Mouse (Mus musculus) ES-E14 (cell line): ENCODE measurements at regions not wholly inside any gene's neighbourhood (a gene's known extent, or its start where the extent isn't known, plus 50 kb on each side); places are given as distances from the start of the nearest gene placed in this dataset.

Source experiments
- CHD2 ChIP-seq: IDR thresholded peaks from 2 replicates; pipeline ENCODE4 v1.6.1; 2014; ENCODE audit warnings: mild to moderate bottlenecking, low read depth, low read length, inconsistent platforms
- HCFC1 ChIP-seq: IDR thresholded peaks from 2 replicates; pipeline ENCODE4 v1.6.1; 2012; ENCODE audit warnings: low read length, inconsistent platforms, borderline replicate concordance; ENCODE audit not compliant: insufficient read depth
- MAFK ChIP-seq: IDR thresholded peaks from 2 replicates; pipeline ENCODE4 v1.6.1; 2014; ENCODE audit warnings: mild to moderate bottlenecking, low read depth, low read length, inconsistent platforms; ENCODE audit not compliant: insufficient read depth
- ZC3H11A ChIP-seq: IDR thresholded peaks from 2 replicates; pipeline ENCODE4 v1.6.1; 2012; ENCODE audit warnings: low read depth, mild to moderate bottlenecking, inconsistent platforms, low read length, borderline replicate concordance
- ZNF384 ChIP-seq: IDR thresholded peaks from 2 replicates; pipeline ENCODE4 v1.6.1; 2012; ENCODE audit warnings: low read depth, low read length, inconsistent platforms

DNA sequence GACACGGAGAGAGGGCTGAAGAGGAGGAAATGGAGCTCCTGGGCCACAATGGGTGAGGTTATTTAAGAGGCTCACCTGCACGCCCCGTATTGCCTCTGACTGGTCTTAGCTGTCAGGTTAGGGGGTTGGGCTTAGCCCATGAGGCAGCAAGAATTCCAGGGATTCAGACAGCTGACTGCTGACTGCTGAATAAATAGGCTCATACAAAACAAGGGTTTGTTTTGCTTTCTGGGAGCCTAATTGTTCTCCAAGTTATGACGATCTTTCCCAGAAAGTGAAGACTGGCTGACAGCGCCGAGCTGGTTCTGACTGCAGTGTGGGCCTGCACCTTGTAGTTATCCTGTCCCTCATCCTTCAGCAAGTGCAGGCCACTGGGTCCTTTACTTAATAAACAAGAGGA, 370.1 kb upstream of the Ubash3b start:
- TF ChIP-seq HCFC1 (no peak), MAFK (no peak), ZC3H11A (no peak), CHD2 (no peak), ZNF384 (no peak)
